Mouse (Mus musculus) testis, adult 2 months (tissue): ENCODE data around the gene Fcrl1.

ENCODE experiments used
- CTCF ChIP-seq: fragments of 200-500 bp; IDR thresholded peaks from 2 replicates; pipeline ENCODE4 v1.5.1; 2012; ENCODE audit warnings: low read depth, mild to moderate bottlenecking, inconsistent platforms, low read length, moderate library complexity; ENCODE audit not compliant: control insufficient read depth, insufficient read depth, insufficient replicate concordance
- POLR2A ChIP-seq: fragments of 200-500 bp; IDR thresholded peaks from 2 replicates; pipeline ENCODE4 v1.6.1; 2012; ENCODE audit warnings: low read depth, mild to moderate bottlenecking, inconsistent platforms, low read length, moderate library complexity; ENCODE audit not compliant: control insufficient read depth

GRCm38 (mm10) chr3:87422386-87422910, 46.3 kb downstream of the Fcrl1 start:
- TF ChIP-seq CTCF = no peak
- no peak for TF ChIP-seq POLR2A
